Mouse (Mus musculus) spleen, adult 2 months (tissue): ENCODE results near the gene Tnip2.

ENCODE experiments used
- CTCF ChIP-seq: fragments of 200-500 bp; IDR thresholded peaks from 2 replicates; pipeline ENCODE4 v1.5.1; 2011; ENCODE audit warnings: mild to moderate bottlenecking, inconsistent platforms; ENCODE audit not compliant: insufficient read depth, insufficient read length, insufficient replicate concordance; ENCODE audit errors: extremely low read depth
- POLR2A ChIP-seq: fragments of 200-500 bp; IDR thresholded peaks from 2 replicates; pipeline ENCODE4 v1.6.1; 2011; ENCODE audit warnings: low read depth, low read length, inconsistent platforms

GRCm38 (mm10) chr5:34530687-34531086 is 16.9 kb upstream of the Tnip2 start:
- TF ChIP-seq POLR2A (no peak), CTCF (no peak)
